Mouse (Mus musculus): Measurements from ENCODE around the gene Xpot.

Gene Xpot

DNA sequence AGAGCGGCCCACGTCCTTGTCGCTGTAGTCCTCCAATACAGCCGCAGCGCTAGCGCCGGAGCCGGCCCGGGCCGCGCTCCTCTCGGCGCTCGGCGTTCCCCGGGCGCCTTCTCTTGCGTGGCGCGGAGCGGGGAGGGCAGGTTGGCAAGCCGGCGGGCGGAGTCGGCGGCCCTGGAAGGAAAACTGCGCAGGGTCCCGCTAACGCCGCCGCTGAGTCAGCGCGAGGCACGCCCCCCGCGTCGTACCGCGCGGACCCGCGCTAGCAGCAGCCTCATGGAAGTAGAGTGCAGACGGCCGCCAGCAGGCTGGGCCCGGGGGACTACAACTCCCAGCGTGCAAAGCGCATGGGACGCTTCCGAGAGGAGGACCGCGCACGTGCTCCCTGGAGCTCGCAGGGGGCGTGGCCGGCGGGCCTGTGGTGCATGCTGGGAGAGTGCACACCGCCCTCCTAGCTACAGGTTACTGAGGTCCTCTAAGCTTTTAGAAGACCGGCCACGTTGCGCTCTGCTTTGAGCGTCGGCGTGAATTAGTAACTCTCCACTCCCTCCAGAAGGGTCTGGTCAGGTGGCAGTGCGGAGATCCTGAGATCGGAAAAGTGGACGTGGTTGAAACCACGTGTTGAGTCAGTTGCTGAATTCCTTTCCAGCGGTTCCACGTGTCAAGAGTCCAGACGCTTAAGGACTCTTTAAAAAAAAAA, at the start of gene Xpot:
Gene Xpot (minus strand): TSS at position 147 of the 697 bp plus-strand sequence.
- DNase-seq = peak; percentile 97

DNA sequence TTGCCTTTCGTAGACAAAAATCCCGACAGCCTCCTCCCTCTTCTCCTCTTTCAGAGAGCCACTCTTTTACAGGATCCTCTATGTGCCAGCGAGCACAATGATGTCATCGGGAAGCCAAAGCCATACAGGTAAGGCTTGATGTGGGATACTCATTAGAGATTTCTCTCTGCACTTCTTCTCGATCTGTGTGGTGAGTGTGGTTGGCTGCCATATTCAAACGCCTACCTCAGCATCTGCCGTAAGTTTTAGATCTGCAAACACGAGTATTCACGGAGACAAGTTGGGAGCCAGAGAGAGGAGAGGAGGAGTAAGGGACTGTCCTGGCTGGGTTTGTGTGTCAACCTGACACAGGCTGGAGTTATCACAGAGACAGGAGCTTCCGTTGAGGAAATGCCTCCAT, 43.0 kb upstream of the Xpot start:
- DNase-seq = no peak

DNA sequence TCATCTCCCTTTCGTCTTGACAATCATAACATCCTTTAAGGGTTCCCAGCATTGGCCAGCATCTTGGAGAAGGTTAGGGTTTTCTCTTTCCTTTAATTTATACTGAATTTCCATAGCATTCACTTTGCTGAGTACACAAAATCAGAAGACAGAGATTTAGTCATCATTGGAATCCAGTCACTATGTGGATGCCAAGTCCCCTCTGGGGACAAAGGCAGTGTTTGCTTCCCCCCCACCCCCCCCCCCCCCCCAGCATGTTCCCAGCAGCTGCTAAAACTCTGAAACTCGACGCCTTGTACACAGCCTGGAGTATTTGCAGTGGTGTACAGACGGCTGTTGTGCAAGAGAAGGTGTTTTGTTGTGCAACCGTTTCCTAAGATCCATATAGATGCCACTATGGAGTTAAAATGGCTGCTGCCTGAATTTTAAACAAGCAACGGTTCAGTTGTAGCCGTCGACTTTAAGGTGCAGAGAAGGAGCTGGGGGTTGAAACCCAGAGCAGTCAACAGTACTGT, 39.6 kb upstream of the Xpot start:
- DNase-seq = no peak

DNA sequence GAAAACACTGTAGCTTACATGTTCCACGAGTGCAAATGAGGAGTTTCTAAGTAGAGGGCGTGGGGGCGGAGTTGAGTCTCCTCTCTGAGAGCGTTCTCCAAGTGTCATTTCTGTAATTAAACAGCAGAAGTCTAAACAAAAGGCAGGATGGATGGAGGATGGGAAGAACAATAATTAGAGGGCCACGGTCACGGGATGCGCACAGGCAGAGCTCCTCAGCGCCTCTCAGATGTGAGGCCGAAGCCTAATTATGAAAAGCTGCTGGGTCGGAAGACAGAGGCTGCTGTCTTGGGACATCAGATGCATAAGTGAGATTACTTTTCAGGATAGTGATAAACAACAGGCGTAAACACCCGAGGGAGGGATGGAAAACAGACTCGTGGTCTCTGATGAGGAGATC, 37.5 kb upstream of the Xpot start:
- DNase-seq = peak; percentile 29

DNA sequence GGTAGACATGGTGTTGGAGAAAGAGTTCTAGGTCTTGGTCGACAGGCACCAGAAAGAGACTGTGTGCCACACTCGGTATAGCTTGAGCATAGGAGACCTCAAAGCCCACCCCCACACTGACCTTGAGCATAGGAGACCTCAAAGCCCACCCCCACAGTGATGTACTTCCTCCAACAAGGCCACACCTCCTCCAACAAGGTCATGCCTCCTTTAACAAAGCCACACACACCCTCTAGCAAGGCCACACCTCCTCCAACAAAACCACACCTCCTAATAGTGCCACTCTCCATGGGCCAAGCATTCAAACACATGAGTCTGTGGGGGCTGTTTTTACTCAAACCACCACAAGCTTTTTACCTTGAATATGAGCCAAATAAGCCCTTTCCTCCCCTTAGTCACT, 36.6 kb upstream of the Xpot start:
- no peak for DNase-seq

DNA sequence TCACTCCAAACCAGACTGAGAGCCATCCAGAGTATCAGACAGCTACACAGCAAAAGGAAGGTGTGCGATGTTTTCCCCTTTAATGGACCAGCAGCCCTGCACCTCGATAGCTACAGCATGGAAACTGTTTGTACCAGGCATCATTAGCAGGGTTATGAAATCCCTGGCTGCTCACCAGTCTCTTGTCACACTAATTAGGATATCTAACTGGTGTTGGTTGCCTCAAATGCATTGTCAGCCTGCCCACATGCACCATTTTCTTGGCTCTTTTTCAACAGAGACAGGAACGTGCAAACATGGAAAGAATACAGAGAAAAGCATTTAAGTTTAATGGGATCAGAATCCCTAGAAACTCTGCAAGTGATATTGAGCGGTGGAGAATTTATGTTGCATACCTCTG, 29.8 kb upstream of the Xpot start:
- no peak for DNase-seq

DNA sequence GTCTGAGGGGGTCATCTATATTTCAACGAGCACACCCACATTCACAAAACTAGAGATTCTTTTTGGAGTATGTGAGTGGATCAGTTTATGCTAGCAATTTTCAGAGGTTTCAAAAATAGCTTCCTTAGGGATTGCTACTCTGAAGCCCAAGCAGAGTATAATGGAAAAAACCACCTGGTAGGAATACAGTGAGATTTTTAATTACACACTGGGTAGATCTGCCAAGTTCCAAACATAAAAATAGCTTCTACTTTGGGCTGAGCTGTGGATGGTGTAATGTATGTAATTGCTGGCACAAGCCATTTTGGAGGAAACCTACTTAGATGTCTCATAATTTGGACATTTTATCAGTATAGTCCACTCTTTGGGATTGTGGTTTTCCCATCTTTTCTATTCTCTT, 26.9 kb upstream of the Xpot start:
- no peak for DNase-seq

DNA sequence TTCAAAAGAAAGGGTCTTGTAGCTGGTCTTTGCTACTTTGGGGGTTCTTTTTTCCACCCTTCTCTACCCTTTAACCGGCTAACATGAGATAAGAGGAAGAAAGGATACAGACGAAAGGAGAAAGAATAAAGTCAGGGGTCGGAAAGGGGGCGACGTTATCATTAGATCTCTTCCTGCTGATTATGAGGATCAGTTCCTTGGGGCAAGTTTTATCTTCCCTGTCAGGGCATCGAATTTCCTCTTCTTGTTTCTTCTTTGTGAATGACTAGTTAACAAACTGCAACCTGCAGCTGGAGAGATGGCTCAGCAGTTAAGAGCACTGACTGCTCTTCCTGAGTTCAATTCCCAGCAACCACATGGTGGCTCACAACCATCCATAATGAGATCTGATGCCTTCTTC, 20.2 kb upstream of the Xpot start:
- no peak for DNase-seq

DNA sequence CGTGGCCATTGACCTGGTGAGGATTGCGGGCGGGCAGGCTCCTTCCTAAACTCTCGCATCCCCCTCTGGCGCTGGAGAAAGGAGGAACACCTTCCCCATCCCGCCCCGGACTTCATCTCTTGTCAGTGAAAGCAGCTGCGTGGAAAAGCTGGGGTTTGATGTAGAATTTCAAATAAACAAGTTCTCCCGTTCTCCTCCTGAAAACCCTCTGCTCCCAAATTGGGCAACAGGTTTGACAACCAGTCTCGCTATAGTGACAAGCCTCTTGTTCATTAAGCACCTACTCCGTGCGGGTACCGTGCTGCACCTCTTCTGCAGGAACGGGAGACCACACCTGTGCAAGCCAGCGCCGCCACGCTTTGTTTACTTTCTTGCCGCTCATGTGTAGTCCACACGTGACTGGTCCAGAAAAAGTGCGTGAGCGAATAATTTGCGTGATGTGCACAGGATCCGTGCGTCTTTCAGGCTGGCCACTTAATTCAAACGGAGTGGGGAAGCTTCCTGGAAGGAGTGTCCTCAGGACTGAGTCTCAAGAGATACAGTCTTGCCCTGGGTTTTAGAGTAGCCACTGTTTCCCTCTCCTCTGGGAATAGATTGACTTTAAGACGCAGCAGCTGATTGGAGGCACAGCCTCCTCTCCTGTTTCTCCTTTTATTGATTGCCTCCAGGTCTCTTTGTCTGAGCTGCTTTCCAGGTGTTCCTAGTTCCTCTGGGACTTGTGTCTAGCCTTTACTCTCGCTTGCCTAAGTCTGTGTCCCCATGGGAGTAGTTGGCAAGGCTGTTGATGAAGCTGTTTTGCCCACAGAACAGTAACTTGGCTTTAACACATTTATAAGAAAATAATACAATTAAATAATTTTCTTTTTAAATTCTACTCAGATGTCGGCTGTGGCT, 16.2 kb upstream of the Xpot start:
- no peak for DNase-seq

DNA sequence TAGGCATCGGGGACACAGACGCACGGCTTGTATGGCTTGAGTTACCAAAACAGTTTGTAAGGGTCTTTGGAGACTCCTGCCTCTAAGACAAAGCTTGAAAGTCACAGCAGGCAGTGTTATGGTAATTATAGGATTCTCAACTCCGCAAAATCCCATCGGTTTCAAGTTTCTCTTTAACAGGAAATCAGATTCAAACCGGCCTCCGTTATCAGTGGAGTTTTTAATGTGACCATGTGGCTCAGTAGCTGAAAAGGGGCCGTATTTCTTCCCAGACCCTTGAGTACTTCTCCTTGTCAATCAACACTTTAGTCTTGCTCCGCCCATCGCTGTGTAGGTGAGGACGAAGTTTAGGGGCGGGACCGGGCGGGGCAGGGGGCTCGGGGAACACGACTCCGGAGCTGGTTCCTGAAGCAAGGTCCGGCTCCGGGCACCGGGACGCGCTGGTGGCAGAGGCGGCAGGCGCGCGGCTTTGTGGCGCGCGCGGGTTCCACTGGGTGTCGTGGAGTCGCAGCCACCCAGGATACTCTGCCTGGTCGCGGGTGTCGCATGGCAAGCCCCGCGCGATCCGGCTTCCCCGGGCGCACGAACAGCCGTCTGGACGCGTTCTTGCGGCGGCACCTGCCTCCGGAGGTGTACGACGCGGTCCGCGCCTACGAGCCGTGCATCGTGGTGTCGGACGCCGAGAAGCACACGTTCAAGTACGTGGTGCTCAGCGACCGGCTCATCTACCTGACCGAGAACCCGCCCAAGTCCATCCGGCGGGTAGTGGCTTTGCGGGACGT, 15.3 kb upstream of the Xpot start, which contains the start of gene D930020B18Rik:
Gene D930020B18Rik (plus strand): TSS at position 317 of the 782 bp plus-strand sequence.
- peak; percentile 26 for DNase-seq

DNA sequence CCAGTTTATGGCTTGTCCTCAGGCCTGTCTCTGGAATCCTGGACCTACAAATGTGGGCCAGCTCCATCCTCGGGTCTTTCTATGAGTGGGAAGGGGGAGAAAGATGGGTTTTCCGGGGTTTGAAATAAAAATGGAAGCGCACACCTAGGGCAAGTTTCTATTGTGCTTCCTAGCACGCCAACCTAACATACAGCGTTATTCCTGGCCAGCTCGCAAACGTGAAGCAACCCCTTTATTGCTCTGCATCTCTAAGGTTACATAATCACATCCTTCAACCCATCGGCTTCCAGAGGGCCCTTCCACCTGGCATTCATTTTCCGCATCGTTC, 14.8 kb upstream of the Xpot start:
- no peak for DNase-seq

DNA sequence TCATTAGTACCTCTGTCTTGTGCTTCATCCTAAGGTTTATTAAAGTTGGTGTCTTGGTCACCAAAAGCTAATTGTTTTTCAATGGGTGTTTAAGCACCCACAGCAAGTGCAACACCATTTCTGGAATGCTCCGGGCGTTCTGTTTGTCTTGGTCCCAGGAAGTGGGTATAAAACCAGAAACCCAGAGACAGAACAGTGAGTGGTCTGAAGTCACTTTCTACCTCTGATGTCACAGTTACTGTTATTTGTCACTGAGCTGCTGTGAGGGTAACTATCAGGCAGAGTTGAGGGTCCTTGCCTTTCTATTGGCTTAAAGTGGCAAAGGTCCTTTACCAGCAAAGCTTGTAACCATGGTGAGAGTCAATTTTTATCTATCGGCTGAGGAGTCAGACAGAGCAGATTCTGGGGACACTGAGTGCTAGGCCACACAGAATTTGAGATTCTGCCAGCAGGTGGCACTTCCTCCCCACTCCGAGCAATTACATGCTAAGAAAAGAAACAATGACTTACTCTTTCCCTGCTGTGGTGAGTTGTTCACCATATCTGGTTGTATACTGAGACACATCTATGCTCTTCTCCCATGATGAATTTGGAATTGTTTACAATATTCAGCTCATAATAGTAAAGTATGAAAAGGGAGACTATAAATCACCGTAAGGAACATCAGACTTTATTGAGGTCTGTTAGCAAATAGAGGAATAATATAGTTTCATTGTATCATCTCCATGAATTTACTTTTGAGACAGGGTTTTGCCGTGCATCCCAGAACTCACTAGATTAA, 14.2 kb upstream of the Xpot start:
- DNase-seq = peak; percentile 50

DNA sequence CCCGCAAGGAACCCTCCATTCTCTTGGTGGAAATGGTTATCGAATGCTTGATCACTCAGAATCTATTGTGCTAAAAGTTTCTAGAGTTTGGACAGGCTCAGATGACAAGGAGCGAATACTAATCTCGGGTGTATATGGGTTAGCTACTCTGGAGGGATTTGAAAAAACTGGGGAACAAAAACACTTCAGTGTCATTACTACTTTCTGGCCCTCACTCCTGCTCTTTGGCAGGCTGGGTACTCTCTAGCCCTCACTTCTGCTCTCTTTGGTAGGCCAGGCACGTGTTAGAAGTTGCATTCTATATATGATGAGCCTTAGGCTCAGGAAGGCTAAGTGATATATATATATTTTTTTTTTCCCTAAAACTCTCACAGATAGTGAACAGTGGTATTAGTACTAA, 13.4 kb upstream of the Xpot start:
- no peak for DNase-seq

DNA sequence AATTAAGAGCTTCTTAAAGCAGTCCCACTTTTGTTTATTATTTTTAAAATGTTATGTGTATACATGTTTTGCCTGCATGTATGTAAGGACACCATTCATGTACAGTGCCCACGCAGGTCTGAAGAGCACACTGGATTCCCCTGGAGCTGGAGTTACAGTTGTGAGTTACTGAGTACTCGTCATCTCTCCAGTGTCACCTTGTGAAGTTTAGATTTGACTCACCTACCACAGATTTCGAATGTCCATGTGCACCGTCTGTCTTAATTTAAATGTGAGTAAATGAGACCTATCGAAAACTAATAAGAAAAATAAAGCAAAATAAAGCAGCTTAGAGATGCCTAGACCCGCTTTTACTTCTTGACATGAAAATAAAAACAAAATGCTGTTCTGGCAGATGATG, 10.1 kb upstream of the Xpot start:
- no peak for DNase-seq

DNA sequence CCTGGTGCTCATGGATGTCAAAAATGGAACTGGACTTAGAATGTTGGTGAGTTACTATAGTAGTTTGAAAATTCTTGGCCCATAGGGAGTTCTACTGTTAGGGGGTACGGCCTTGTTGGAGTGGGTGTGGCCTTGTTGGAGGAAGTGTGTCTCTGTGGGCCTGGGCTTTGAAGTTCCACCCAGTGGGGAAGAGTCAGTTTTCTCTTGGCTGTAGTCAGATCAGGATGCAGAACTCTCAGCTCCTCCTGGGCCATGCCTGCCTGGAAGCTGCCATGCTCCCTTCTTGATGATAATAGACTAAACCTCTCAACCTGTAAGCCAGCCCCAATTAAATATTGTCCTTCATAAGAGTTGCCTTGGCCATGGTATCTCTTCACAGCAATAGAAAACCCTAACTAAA, 8.0 kb upstream of the Xpot start:
- no peak for DNase-seq

DNA sequence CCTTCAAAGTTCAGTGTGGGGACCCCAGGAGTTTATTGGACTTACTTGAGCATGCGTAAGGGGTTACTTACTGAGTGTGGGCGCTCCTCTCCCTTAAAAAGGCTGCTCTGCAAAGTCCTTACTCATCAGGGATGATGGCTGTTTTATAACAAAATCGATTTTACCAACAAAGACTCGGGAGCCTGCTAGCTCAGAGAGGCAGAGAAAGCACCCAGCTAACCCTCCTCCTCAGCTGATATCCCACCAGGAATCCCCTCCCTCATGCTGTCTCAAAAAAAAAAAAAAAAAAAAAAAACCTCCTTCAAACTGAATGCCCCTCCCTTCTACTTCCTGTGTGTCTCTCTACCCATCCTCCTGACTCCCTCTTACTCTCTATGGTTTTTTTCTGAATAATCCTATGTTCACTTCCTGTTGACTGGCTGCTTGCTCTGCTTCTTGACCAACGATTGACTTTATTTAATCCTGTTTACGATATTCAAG, 2.5 kb upstream of the Xpot start:
- DNase-seq = no peak

DNA sequence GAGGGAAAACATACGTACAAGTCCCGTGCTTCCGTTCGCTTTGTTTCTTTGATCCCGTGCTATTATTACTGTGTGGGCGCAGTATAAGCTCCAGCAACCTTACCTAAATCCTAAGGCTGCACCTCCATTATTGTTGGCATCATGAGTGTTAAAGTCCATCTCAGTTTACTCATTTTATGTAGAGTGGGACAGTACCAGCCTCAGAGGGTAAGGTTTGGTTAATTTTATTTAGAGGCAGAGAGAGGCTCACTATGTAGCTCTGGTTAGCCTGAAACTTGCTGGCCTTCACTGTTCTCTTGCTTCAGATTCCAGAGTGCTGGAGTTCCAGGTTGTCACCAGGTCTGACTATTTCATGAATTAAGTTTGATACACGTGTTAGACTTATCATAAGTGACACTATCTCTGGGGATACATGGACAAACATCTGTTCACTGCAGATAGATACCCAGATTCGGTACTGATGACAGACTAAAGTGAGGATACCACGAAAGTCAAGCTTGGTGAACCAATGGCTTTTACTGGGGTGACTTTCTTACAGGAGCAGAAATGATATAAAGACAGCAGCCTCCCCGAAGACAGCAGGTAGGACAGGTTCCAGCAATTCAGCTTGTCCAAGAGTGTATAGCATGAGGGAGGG, 1.2 kb upstream of the Xpot start:
- DNase-seq = no peak

DNA sequence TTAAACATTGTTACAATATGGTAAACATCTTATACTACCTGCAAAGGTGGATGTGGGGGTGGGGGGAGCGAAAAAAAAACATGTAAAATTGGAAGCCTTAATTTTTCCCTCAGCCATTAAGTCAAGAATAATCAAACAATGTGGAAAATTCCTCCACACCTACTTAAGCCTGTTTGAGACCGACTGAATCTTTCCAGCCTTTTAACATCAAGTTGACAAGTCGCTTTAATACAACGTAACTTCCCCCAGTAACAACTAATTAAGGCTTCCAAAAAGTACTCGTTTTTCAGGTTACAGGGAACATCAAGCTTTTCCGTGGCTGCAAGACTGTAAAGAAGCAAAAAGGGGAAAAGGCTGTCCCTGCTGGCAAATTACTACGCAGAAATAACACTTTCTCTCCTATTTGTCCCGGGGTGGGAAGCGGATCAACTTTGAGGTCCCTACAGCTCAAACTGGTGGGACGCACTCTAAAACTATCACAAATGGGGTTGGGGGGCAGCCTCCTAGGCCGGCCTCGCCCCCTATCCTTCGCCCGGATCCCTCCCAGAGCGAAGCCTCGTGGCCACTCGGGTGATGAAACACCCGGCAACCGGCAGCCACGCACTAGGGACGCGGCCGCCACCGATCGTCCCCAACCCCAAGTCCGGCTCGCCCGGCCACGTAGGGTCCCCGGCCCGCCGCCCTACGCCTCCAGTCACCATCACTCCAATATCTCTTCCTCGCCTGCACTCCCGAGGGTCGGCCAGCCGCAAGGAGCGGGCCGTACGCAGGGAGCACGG, 536 bp downstream of the Xpot start:
- no peak for DNase-seq

DNA sequence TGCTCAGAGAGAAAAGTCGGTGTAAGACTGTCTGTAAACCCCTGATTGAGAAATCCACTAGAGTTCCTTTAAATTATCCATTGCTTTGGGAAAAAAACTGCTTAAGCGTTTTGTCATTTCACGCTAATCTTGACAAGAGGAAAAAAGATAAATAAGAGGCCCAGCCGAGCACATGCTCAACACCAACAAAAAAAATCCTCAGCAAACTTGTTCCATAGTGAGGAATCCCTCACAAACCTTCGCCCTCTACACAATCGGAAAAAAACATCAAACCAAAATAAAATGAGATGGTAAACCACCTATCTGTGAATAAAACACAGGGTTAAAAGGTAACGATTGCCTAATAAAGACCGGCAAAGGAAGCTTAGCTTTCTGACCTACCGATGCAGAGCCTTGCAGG, 1.1 kb downstream of the Xpot start:
- no peak for DNase-seq

DNA sequence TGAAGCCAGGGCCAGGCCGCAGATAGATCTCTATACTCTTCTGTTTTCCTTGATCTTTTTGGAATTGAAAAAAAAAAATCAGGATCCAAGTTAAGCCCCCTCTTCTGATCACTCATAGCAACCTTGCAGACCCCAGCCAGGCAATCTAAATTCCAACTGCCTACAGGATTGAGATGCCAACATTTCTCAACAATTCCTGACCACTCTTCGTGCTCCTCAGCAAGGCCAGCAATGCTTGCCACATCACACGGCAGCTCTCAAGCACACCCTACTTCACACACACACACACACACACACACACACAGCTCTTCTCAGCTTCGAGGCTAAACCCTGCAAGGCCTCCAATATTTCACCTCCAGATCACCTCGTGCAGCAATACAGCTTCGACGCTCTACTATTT, 2.5 kb downstream of the Xpot start:
- DNase-seq = no peak

DNA sequence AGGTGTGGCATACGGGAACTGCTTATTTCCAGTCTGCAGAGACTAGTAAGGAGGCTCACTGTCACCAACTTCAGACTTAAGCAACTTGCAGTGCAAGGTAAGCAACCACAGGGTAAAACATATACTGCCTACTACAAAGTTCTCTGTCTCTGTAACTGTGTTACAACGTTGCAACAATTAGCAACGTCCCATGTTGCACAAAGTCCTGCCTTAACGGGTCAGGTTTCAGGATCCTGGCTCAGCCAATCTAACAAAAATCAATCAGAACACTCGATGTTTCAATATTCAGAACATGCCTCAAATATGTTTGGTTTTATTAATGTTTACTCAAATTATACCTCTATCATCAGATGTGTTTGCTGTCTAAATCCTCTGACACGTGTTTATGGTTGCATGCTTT, 3.7 kb downstream of the Xpot start:
- DNase-seq = no peak
